Mouse (Mus musculus) small intestine, adult 2 months (tissue): ENCODE data around the gene Ttc25.

ENCODE experiments used
- CTCF ChIP-seq: fragments of 200-500 bp; IDR thresholded peaks from 2 replicates; pipeline ENCODE4 v1.5.1; 2012; ENCODE audit warnings: low read depth, mild to moderate bottlenecking, control low read depth, inconsistent platforms, low read length, moderate library complexity, mixed read lengths; ENCODE audit not compliant: insufficient replicate concordance, insufficient read length; ENCODE audit errors: extremely low read depth
- POLR2A ChIP-seq: fragments of 200-500 bp; IDR thresholded peaks from 2 replicates; pipeline ENCODE4 v1.6.1; 2012; ENCODE audit warnings: low read depth, mild to moderate bottlenecking, control low read depth, inconsistent platforms, low read length, moderate library complexity

GRCm38 (mm10) chr11:100609997-100610680 lies 64.7 kb downstream of the Ttc25 start:
- TF ChIP-seq POLR2A (no peak), CTCF (no peak)
